Mouse (Mus musculus) kidney, adult 2 months (tissue): ENCODE measurements at regions not wholly inside any gene's neighbourhood (a gene's known extent, or its start where the extent isn't known, plus 50 kb on each side); places are given as distances from the start of the nearest gene placed in this dataset.

Source experiments
- CTCF ChIP-seq: fragments of 200-500 bp; conservative IDR thresholded peaks from 2 replicates; pipeline ENCODE4 v1.5.1; 2011; ENCODE audit warnings: low read depth, mild to moderate bottlenecking, control low read depth, low read length, moderate library complexity, mixed read lengths; ENCODE audit not compliant: insufficient read depth, insufficient read length
- POLR2A ChIP-seq: fragments of 200-500 bp; IDR thresholded peaks from one replicate; pipeline ENCODE4 v1.6.1; 2011; ENCODE audit warnings: low read depth, low read length, control low read depth

DNA sequence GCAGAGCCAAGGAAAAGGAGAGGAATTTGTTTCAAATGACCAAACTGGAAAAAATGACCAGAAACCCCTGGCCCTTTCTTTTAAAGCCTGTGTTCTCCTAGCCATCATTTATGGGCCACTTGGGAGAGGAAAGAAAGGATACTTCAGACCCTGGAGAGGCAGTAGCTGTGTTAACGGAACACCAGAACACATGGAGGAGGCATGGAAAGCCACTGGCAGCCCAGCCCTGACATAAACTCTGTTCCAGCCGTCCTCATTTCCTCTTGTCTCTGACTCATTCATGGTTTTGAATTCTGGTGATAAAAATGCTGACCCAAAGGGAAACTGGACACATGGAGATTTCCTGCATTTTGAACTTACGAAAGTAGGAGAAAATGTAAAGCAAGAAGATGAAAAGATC, 295.9 kb downstream of the Fat4 start:
- TF ChIP-seq CTCF: no peak
- no peak for TF ChIP-seq POLR2A
